Mouse (Mus musculus): Measurements from ENCODE around the gene Tut1. TPM values are rescaled to one million over a fixed set of nuclear protein-coding genes. Genes with fewer than 3 reads are reported as not detected.

Gene Tut1
- total RNA-seq, 2 experiments from 2014 or later, result 14.6 to 16.0 TPM

DNA sequence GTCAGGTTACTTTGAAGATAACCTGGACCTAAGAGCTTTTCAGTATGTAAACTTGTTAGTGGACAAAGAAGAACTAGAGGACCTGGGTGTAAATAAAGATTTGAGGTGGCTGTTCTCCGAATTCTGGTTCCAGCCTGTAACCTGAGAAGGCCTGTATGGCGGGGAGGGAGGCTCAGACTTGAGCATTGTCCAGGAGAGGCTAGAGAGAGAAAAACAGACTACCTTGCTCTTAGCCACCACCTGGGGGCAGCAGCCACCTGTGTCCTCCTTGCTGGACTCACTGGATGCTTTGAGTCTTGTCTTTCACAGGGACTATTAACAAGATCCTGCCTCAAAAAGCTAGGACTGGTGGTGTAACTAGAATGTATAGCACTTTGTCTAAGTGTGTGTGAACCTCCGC, 22.9 kb downstream of the Tut1 start:
- intact Hi-C loops (cut with DNase I), result loop anchor here (5.0 kb wide), 1 partner anchor 136 kb away; no protein-coding TSS in a partner anchor
- DNase-seq (ENCODE audit: extremely low spot score in 1 of 2, low spot score in 2 of 2), result no peak

- intact Hi-C loops (cut with DNase I), result no loop called here
- no peak for DNase-seq (ENCODE audit: extremely low spot score in 1 of 2, low spot score in 2 of 2)
These were observed 27.1 kb downstream of the Tut1 start for GRCm38 (mm10) chr19:8980771-8981170.

GRCm38 (mm10) chr19:8981450-8982168, 28.0 kb downstream of the Tut1 start:
- intact Hi-C loops (cut with DNase I), result no loop called here
- DNase-seq (ENCODE audit: extremely low spot score in 1 of 2, low spot score in 2 of 2), result no peak

- intact Hi-C loops (cut with DNase I), result no loop called here
- DNase-seq (ENCODE audit: extremely low spot score in 1 of 2, low spot score in 2 of 2), result no peak
These were observed 28.9 kb downstream of the Tut1 start for GRCm38 (mm10) chr19:8982303-8983149.

GRCm38 (mm10) chr19:8983150-8983650, 29.6 kb downstream of the Tut1 start:
- no peak for DNase-seq (ENCODE audit: extremely low spot score in 1 of 2, low spot score in 2 of 2)
- intact Hi-C loops (cut with DNase I), result no loop called here

GRCm38 (mm10) chr19:8984255-8984868, 30.7 kb downstream of the Tut1 start:
- peak; percentile 78 to 89 for DNase-seq (ENCODE audit: extremely low spot score in 1 of 2, low spot score in 2 of 2)

DNA sequence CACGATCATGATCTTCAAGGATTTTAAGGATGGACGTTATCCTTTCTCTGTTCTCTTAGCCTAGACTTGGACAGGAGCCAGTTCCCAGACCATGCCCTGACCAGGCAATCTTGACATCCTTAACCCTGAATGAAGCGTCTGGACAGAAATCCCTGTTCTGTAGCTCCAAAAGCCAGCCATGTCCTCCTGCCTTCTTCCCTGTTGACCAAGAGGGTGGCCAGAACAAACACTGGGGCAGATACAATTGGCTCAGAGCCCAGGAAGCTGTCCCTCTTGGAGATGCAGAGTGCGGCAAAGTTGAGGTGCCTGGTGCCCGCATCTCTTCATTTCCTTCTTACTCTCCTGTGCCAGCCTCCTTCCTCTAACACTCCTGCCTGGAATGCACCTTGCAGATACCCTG, 32.2 kb downstream of the Tut1 start:
- intact Hi-C loops (cut with DNase I), result no loop called here
- no peak for DNase-seq (ENCODE audit: extremely low spot score in 1 of 2, low spot score in 2 of 2)

More at GRCm38 (mm10) chr19:8984255-8984868, 30.7 kb downstream of the Tut1 start:
- intact Hi-C loops (cut with DNase I), result no loop called here

- intact Hi-C loops (cut with DNase I), result no loop called here
- DNase-seq (ENCODE audit: extremely low spot score in 1 of 2, low spot score in 2 of 2), result no peak
These were observed 34.2 kb downstream of the Tut1 start for GRCm38 (mm10) chr19:8987816-8988215.

DNA sequence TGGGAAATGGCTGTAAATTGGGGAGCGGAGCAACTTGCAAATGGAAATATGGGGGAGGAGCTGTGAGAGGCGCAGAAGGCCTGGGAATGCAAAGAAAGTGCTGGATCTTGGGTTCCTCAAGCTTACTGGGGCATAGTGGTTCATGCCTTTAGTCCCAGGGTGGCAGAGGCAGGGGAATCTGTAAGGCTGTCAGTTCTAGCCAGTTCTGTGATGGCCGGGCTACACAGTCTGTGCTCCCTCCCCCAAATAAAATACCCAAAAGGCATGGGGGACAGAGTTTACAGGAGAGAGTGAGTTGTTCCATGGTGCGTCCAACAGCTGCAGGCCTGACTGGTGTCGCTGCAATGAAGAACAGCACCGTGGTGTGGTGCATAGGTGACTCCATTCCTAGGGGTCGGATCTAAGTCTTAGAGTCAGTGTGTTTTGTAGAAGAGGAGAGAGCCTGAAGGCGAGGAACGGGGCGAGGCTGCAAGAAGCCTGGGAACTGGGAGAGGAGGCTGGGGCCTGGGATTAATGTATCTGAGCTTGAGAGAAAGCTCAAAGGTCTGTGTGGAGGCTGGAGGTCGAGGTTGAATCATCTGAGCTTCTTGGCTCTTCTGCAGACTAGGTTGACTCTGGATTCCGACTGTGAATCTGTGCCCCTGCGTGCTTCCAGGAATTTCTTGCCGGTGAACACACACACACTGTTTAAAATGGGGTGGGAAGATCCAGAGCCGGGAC, 34.9 kb downstream of the Tut1 start:
- DNase-seq (ENCODE audit: extremely low spot score in 1 of 2, low spot score in 2 of 2), result no peak
- intact Hi-C loops (cut with DNase I), result no loop called here

GRCm38 (mm10) chr19:8989066-8989566, 35.5 kb downstream of the Tut1 start, which contains the start of gene Ahnak:
Gene Ahnak, plus strand, starts transcription at chr19:8989284.
- DNase-seq (ENCODE audit: extremely low spot score in 1 of 2, low spot score in 2 of 2), result peak in 1 of 2 experiments; percentile 86
- intact Hi-C loops (cut with DNase I), result no loop called here

DNA sequence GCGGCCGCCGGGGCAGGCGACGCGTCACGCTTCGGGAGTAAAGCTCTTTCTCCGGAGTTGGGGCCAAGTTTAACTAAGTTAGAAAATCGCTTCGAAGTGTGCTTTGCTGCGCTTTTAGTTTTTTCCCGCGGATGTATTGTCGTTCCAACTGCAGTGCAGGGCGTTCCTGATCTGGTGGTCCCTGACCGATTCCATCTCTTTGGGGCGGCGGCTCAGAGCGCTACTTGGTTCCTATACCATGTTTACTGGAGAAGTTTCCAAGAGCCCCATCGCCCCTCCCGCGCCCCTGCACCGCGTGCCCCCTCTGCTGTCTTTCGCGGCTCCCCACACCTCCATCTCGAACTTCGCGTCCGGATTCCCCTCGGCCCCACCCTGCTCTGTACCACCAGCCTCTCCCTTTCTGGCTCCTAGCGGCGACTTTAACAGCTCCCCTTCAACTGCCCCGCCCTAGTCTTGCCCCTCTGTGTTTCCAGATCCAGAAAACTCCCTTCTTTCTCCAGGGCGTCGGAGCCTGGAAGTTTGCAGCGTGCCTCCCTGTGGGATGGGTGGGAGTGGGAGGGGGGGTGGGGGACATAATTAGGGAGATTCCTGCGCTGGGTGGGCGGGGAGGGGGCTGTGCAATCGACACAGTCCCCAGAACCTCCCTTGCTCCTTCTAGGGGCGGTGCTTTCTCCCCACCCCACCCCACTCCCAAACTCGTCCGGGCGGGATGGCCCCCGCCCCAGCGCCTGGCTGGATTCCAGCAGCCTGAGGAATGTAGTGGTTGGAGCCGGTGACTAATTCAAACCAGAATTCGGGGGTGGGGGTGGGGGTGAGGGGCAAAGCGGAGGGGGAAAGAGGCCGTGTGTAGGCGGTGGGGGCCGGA, 36.2 kb downstream of the Tut1 start:
- intact Hi-C loops (cut with DNase I), result loop anchor here (5.0 kb wide), 3 partner anchors 48 to 123 kb away; no protein-coding TSS in a partner anchor
- DNase-seq (ENCODE audit: extremely low spot score in 1 of 2, low spot score in 2 of 2), result peak in 1 of 2 experiments; percentile 92

- no peak for DNase-seq (ENCODE audit: extremely low spot score in 1 of 2, low spot score in 2 of 2)
- intact Hi-C loops (cut with DNase I), result loop anchor here (5.0 kb wide), 3 partner anchors 47 to 122 kb away; no protein-coding TSS in a partner anchor
These were observed 36.9 kb downstream of the Tut1 start for GRCm38 (mm10) chr19:8990432-8991102.

GRCm38 (mm10) chr19:8991245-8991870, 37.7 kb downstream of the Tut1 start:
- intact Hi-C loops (cut with DNase I), result loop anchor here (5.0 kb wide), 3 partner anchors 46 to 121 kb away; no protein-coding TSS in a partner anchor
- DNase-seq (ENCODE audit: extremely low spot score in 1 of 2, low spot score in 2 of 2), result no peak

- intact Hi-C loops (cut with DNase I), result loop anchor here (5.0 kb wide), 3 partner anchors 45 to 120 kb away; no protein-coding TSS in a partner anchor
- peak in 1 of 2 experiments; percentile 69 for DNase-seq (ENCODE audit: extremely low spot score in 1 of 2, low spot score in 2 of 2)
These were observed 38.5 kb downstream of the Tut1 start for GRCm38 (mm10) chr19:8991871-8992735.

All from left cerebral cortex, postnatal 10 days (tissue).